ENCODE assay signal across 32 mouse cellular contexts in the genomic region with DNA sequence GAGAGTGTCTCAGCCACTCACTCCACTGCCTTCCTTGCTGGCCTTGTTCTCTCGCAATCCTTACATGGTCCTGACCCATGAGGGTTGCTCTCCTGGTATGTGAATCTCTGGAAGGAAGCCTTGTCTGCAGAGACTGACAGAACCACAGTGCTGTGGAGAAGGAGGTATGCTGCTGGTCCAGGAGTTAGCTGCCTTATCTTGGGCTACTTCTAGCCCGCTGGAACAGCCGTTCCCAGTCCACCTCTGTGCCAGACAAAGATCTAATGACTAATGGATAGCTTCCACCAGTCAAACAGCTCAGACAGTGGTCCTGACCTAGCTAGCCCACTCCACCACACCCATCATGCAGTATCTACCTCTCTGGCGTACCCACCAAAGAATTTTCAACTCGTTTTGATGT. TPM values are rescaled to one million over a fixed set of nuclear protein-coding genes. Genes with fewer than 3 reads are reported as not detected.
"Had no signal": no experiment of that assay in that cellular context is flagged by ENCODE, and none has a peak within 500 bp of the region (broad histone marks: within the 10 kb centered on the region; RNA-seq: fewer than 3 reads in every experiment).

No protein-coding gene starts in this region.

- H3K27ac ChIP-seq: embryonic facial prominence, embryonic 10.5 days; embryonic facial prominence, embryonic 12.5 days; embryonic facial prominence, embryonic 13.5 days; embryonic facial prominence, embryonic 15.5 days; forebrain, embryonic 10.5 days; forebrain, embryonic 12.5 days; forebrain, embryonic 13.5 days; forebrain, embryonic 15.5 days had no signal

- DNase-seq: cerebellum, adult 2 months; cerebellum, adult 8-10 months; cerebellum, adult 9-10 months; cerebellum, adult 9-11 months; cerebellum, postnatal 10 days; cerebellum, postnatal 14 days; cerebellum, postnatal 25 days; cerebellum, postnatal 36 days; embryo, embryonic 11 days; forebrain, postnatal 0 days; gastrocnemius, postnatal 10 days; gastrocnemius, postnatal 25 days had no signal

- H3K4me3 ChIP-seq: embryonic facial prominence, embryonic 10.5 days; embryonic facial prominence, embryonic 12.5 days; embryonic facial prominence, embryonic 13.5 days; embryonic facial prominence, embryonic 15.5 days; erythroblast, embryonic 14.5 days; forebrain, embryonic 10.5 days; forebrain, embryonic 12.5 days; forebrain, embryonic 13.5 days; forebrain, embryonic 15.5 days; heart, embryonic 12.5 days had no signal

- H3K9ac ChIP-seq: embryonic facial prominence, embryonic 12.5 days; embryonic facial prominence, embryonic 13.5 days; embryonic facial prominence, embryonic 15.5 days; forebrain, embryonic 12.5 days; forebrain, embryonic 13.5 days; forebrain, embryonic 15.5 days; forebrain, postnatal 0 days; heart, embryonic 12.5 days had no signal

- H3K9me3 ChIP-seq: embryonic facial prominence, embryonic 10.5 days; embryonic facial prominence, embryonic 12.5 days; embryonic facial prominence, embryonic 13.5 days; embryonic facial prominence, embryonic 15.5 days; forebrain, embryonic 10.5 days; forebrain, embryonic 12.5 days; forebrain, embryonic 13.5 days; forebrain, embryonic 15.5 days; heart, embryonic 12.5 days had no signal

- H3K27me3 ChIP-seq: embryonic facial prominence, embryonic 15.5 days; forebrain, embryonic 15.5 days; heart, embryonic 12.5 days had no signal

- H3K36me3 ChIP-seq: embryonic facial prominence, embryonic 10.5 days; embryonic facial prominence, embryonic 12.5 days; embryonic facial prominence, embryonic 13.5 days; embryonic facial prominence, embryonic 15.5 days; forebrain, embryonic 10.5 days; forebrain, embryonic 12.5 days; forebrain, embryonic 15.5 days; heart, embryonic 12.5 days had no signal

RNA-seq across cellular contexts. Expression of gene Ldhc, which starts 24.6 kb away (rescaled TPM):
- total RNA-seq: common myeloid progenitor, adult 5-6 weeks; forebrain, postnatal 0 days; gastrocnemius, adult 18-20 months; gastrocnemius, adult 8-10 months; gastrocnemius, postnatal 10 days; gastrocnemius, postnatal 25 days; gastrocnemius, postnatal 36 days; gastrocnemius, postnatal 4 days; heart, adult 8-10 months had no signal
- polyA plus RNA-seq: cerebellum, adult 2 months; embryonic facial prominence, embryonic 11.5 days; embryonic facial prominence, embryonic 12.5 days; embryonic facial prominence, embryonic 13.5 days; embryonic facial prominence, embryonic 15.5 days; forebrain, embryonic 12.5 days; forebrain, embryonic 13.5 days; forebrain, embryonic 14.5 days; forebrain, embryonic 15.5 days; forebrain, postnatal 0 days; frontal cortex, adult 2 months; heart, embryonic 11.5 days; heart, embryonic 12.5 days had no signal
